Mouse (Mus musculus) forebrain, embryonic 12.5 days (tissue): ENCODE results near the gene Cemip2. TPM values are rescaled to one million over a fixed set of nuclear protein-coding genes. Genes with fewer than 3 reads are reported as not detected.

Experiments used
- ATAC-seq: fragments of 200-750 bp; cut with Nextera tagmentation; 2 replicates; pipeline ENCODE4 v1.8.0; 2017; ENCODE audit warnings: moderate TSS enrichment; ENCODE audit not compliant: low FRiP score
- H3K27ac ChIP-seq: fragments of 300-500 bp; sonication (generic); 2 replicates; pipeline ENCODE4 v1.5.1; 2016; ENCODE audit warnings: mild to moderate bottlenecking
- H3K27me3 ChIP-seq: fragments of 300-500 bp; sonication (generic); 2 replicates; pipeline ENCODE4 v1.6.1; 2016; ENCODE audit warnings: mild to moderate bottlenecking
- H3K36me3 ChIP-seq: fragments of 300-500 bp; sonication (generic); replicated peaks from 2 replicates; pipeline ENCODE4 v1.6.1; 2016; ENCODE audit warnings: mild to moderate bottlenecking
- H3K4me1 ChIP-seq: fragments of 300-500 bp; sonication (generic); 2 replicates; pipeline ENCODE4 v1.6.1; 2016
- H3K4me2 ChIP-seq: fragments of 300-500 bp; sonication (generic); 2 replicates; pipeline ENCODE4 v1.6.1; 2016; ENCODE audit warnings: mild to moderate bottlenecking, moderate library complexity
- H3K4me3 ChIP-seq: fragments of 300-500 bp; sonication (generic); replicated peaks from 2 replicates; pipeline ENCODE4 v1.5.1; 2016; ENCODE audit warnings: mild to moderate bottlenecking
- H3K9ac ChIP-seq: fragments of 300-500 bp; sonication (generic); 2 replicates; pipeline ENCODE4 v1.6.1; 2016; ENCODE audit warnings: mild to moderate bottlenecking
- H3K9me3 ChIP-seq: fragments of 300-500 bp; sonication (generic); 2 replicates; pipeline ENCODE4 v1.6.1; 2016
- WGBS: fragments of 180-500 bp; shearing (Covaris S2); methylation state at CpG from one replicate; pipeline ENCODE4 v1.1.7; 2016; 5-methylcytosine and 5-hydroxymethylcytosine counted together
- polyA plus RNA-seq: library from polyadenylated mRNA; unstranded; fragments of >200 nt; fragmentation: Nextera tagmentation; extraction: Ambion mirVana; gene quantifications from 2 replicates; pipeline ENCODE4 v1.2.1, GENCODE M21; 2016

Cemip2 gene
- polyA plus RNA-seq = 88.7 and 89.2 TPM in 2 replicates

DNA sequence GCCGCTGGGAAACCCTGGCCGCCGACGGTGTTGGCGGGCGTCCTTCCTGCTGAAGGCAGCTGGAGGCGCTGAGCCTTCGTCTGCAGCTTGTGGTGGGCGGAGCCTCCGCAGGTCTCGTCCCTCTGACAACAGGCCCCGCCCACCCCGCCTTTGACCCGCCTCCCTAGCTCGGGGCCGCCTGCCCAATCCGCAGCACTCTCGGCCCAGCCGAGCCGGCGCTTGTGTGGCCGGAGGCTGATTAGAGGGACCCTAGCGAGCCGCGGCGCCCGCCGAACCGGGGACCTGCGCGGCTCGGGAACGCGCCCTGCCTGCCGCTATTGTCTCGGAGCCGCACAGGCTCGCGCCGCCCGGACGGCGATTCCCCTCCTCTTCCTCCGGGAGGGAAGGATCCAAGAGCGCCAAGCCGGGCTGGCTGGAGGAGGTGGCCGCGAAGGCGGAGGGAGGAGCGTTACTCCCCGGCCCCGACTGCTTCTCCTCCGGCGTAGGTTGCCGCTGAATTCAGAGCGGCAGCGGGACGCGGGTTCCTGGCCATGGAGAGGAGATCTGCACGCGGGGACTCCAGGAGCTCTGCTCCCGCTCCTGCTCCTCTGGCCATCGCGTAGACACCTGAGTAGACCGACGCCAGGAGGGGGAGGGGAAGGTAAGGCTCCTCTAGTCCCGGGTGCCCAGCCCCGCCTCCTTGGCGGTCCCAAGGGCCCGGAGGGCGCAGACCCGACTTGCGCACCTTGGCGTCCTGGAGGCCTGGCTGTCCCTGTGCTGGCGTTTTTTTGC lies at the start of gene Cemip2:
Cemip2 (plus strand) TSS at position 196 of the 771 bp plus-strand sequence.
- peak; percentile 95 for ATAC-seq
- under 1% methylated on average over 68 of the region's 75 CpGs for WGBS

DNA sequence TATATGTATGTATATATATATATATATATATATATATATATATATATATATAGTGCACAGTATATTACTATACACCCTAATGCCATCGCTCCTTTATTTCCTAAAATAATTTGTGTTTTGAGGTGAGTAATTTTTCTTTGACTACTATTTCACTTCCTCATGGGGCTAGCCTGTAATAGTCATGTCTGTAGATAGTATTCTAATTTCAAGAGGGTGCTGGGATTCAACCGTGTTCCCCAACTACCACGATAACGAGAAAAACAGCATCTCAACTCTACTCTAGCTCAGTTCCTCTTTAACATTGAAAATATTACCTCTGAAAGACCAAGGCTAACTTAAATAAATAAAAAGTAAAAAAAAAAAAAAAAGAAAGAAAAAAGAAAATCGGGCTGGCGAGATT lies 49.8 kb upstream of the Cemip2 start:
- Histone ChIP-seq H3K9me3 (no peaks in the 10 kb centered on the region), H3K27ac (no peak overlapping the region), H3K36me3 (no peaks in the 10 kb centered on the region), H3K9ac (no peak overlapping the region), H3K4me2 (no peak overlapping the region), H3K27me3 (no peaks in the 10 kb centered on the region), H3K4me3 (no peak overlapping the region), H3K4me1 (peaks cover 10% of the 10 kb centered on the region)
- WGBS = 94% methylated on average over 6 of the region's 6 CpGs
- no peak for ATAC-seq

More for the DNA sequence above, at the start of gene Cemip2:
- Histone ChIP-seq H3K4me2 (peak within 1 kb of the TSS; percentile 83), H3K27ac (peak within 1 kb of the TSS; percentile 98), H3K27me3 (0 out of 2 replicates have a peak, but pooled peaks cover 3% of the 10 kb centered on the region), H3K9ac (peak within 1 kb of the TSS; percentile 89), H3K4me1 (peaks cover 52% of the 10 kb centered on the region), H3K36me3 (no peaks in the 10 kb centered on the region), H3K4me3 (peak within 1 kb of the TSS; percentile 87), H3K9me3 (no peaks in the 10 kb centered on the region)

DNA sequence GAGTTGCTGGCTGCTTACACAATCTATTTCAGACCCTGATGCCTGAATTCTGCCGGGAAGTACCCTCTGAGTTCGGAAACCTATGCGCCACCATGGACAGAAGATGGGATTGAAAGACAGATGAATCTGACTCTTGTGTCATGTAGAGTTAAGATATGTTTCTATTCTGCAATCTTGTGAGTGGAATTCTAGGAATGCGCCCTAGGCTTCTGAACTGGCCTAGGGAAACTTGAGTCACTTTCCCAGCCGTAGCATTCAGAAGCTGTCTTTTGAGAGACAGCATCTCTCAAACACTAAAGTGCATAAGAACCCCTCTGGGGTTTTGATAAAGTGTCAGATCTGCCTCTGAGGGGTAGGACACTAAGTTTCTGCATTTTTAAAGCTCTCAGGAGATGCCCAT lies 46.3 kb upstream of the Cemip2 start:
- Histone ChIP-seq H3K27ac (no peak overlapping the region), H3K4me3 (no peak overlapping the region), H3K4me1 (no peaks in the 10 kb centered on the region), H3K27me3 (no peaks in the 10 kb centered on the region), H3K9ac (no peak overlapping the region), H3K36me3 (no peaks in the 10 kb centered on the region), H3K9me3 (no peaks in the 10 kb centered on the region), H3K4me2 (no peak overlapping the region)
- ATAC-seq = no peak
- WGBS = 87% methylated on average over 5 of the region's 5 CpGs

DNA sequence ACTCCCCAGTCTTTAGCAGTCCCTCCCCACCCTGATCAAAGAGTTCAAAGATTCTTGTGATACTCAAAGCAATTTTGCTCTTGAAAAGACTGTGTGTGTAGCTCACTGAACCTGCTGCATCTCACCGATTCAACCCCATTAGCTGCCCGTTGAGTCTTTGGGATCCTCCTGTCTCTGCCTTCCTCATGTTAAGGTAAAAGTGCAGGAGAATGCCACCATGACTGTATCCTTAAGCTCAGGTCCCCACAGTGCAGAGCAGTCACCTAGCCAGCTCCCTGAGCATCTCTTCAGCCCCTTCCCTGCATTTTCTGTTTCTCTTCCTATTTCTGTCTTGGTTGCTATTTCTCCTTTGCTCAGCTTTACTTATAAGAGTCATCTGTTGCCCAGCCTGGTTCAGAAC lies 45.0 kb upstream of the Cemip2 start:
- no peak overlapping the region for H3K4me2 ChIP-seq
- no peak overlapping the region for H3K27ac ChIP-seq
- H3K4me3 ChIP-seq = no peak overlapping the region
- H3K4me1 ChIP-seq = 0 out of 2 replicates have a peak, but pooled peaks cover 5% of the 10 kb centered on the region
- no peaks in the 10 kb centered on the region for H3K9me3 ChIP-seq
- WGBS = 95% methylated on average over 2 of the region's 2 CpGs
- ATAC-seq = no peak
- H3K27me3 ChIP-seq = no peaks in the 10 kb centered on the region
- no peak overlapping the region for H3K9ac ChIP-seq
- no peaks in the 10 kb centered on the region for H3K36me3 ChIP-seq

DNA sequence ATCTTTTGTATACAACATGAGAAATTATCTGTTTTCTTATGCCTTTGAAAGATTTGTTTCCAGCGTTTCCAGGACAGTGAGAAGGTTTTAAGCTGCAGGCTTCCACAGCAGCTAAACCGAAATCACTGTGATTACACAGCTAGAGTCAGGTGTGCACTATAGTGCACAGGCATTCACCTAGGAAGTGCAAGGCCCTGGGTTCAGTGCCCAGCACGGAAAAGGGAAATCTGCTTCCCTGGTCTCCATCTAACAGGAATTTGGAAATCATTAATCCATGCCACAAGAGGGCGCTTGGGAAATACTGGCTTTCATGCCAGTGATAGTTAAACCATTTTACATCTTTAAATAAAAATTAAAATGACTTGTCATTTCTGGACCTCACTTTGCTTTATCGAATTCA lies 44.0 kb upstream of the Cemip2 start:
- WGBS = 38% methylated on average over 5 of the region's 5 CpGs
- no peak overlapping the region for H3K27ac ChIP-seq
- no peak overlapping the region for H3K4me3 ChIP-seq
- H3K36me3 ChIP-seq = no peaks in the 10 kb centered on the region
- no peaks in the 10 kb centered on the region for H3K9me3 ChIP-seq
- no peak overlapping the region for H3K4me2 ChIP-seq
- no peak overlapping the region for H3K9ac ChIP-seq
- peak; percentile 36; the same call in 1 of the 2 replicates for ATAC-seq
- 0 out of 2 replicates have a peak, but pooled peaks cover 7% of the 10 kb centered on the region for H3K4me1 ChIP-seq
- no peaks in the 10 kb centered on the region for H3K27me3 ChIP-seq

DNA sequence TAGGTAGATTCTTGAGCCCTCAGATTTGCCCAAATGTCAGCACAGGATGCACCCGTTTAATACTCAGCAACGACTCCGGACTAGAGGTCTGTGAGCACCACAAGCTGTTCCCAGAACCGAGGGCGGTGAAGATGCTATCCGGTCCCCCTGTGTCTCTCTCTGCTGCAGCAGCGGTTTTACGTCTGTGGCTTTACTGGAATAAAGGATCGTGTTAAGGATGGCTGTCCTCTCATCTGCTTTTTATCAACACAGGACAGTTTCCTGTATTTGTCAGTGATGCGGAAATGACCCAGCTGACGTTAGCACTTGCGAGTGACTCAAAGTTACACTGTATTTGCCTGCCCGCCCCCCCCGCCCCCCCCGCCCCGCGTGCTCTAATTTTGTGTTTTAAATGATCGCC lies 40.7 kb upstream of the Cemip2 start:
- Histone ChIP-seq H3K9me3 (no peaks in the 10 kb centered on the region), H3K4me1 (0 out of 2 replicates have a peak, but pooled peaks cover 7% of the 10 kb centered on the region), H3K9ac (no peak overlapping the region), H3K4me3 (no peak overlapping the region), H3K36me3 (no peaks in the 10 kb centered on the region), H3K27me3 (no peaks in the 10 kb centered on the region), H3K4me2 (no peak overlapping the region), H3K27ac (no peak overlapping the region)
- 77% methylated on average over 18 of the region's 18 CpGs for WGBS
- ATAC-seq = no peak

DNA sequence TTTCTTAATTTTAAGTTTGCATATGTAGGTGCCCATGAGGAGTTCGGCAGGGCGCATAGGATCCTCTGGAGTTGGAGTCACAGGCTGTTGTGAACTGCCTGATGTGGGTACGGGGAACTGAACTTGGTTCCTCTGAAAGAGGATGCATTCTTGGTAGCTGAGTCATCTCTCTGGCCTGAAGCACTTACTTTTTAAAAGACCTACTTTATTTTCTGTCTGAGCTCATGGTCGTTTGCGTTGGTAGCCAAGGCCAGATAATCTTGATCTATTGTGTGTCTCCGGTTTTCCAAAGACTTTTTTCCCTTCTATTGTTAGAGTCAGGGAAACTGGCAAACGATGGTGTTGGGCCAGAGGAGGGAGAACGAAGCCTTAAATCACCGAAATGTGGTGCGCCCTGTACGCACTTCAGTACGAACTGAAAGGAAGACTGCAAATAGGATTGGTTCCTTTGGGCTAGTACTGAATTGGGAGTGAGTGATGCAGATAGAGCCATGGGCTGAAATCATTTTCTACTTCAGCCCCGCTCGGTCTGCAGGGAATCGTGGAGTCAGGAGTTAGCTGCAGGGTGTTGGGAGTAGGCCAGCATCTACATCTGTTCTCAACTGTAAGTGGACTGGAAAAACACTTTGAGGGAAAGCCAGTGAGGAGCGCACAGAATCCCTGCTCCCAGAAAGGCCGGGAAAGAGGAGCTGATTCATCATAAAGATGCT lies 40.1 kb upstream of the Cemip2 start:
- Histone ChIP-seq H3K9ac (no peak overlapping the region), H3K4me1 (0 out of 2 replicates have a peak, but pooled peaks cover 7% of the 10 kb centered on the region), H3K9me3 (no peaks in the 10 kb centered on the region), H3K36me3 (no peaks in the 10 kb centered on the region), H3K27ac (no peak overlapping the region), H3K27me3 (no peaks in the 10 kb centered on the region), H3K4me3 (no peak overlapping the region), H3K4me2 (no peak overlapping the region)
- ATAC-seq = no peak; the same call in 1 of the 2 replicates
- 55% methylated on average over 17 of the region's 17 CpGs for WGBS

DNA sequence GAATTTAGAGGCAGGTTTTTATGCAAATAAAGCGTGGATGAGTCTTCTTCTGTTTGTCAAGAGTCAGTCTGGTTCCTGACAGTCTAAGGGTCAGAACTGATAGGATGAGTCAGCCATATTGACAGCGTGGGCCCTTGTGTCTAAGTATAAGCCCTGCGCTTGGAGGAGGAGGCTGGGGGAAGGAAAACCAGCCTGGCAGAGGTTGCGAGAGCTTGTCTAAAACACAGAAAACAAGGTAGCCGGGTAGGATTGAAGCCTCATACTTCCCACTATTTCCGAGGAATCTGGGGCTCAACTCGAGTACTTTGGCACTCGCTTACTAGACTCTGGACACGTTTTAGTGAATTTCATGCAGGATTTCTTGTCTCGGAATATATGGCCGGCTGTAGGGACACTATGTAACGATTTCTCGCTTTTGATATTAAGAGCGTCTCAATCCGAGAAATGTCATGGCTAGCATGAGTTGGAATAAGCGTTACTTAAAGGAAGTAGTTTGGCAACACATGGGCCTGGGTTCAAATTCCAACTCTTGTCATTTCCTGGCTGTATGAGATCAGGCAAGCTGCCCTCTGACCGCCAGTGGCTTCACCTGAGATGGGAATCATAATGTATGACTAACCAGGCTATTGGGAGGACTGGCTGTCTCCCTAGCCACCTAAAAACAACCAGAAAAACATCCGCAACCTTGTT lies 39.4 kb upstream of the Cemip2 start:
- Histone ChIP-seq H3K9ac (no peak overlapping the region), H3K4me2 (no peak overlapping the region), H3K4me1 (0 out of 2 replicates have a peak, but pooled peaks cover 7% of the 10 kb centered on the region), H3K27ac (no peak overlapping the region), H3K9me3 (no peaks in the 10 kb centered on the region), H3K4me3 (no peak overlapping the region), H3K36me3 (no peaks in the 10 kb centered on the region), H3K27me3 (no peaks in the 10 kb centered on the region)
- WGBS = 91% methylated on average over 18 of the region's 18 CpGs
- ATAC-seq = no peak

DNA sequence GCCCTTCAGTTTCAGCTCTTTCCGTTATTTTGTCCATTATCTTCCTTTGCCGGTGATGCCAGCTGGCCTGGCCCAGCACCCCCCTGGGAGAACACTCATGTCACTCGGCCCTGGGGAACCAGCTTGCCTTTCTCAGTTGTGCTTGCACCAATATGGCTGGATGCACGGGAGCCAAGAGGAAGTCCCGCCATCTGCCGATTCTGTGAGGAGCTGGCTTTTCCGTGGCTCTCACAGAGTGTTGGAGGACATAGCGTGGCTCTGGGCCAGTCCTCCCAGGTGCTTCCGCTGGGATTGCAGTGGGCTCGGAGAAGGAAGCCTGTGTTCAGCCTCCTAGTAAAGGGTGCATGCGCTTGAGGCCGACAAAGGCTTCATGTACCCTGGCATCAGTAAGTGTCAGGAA lies 36.0 kb upstream of the Cemip2 start:
- H3K4me2 ChIP-seq = no peak overlapping the region
- no peak for ATAC-seq
- no peak overlapping the region for H3K27ac ChIP-seq

DNA sequence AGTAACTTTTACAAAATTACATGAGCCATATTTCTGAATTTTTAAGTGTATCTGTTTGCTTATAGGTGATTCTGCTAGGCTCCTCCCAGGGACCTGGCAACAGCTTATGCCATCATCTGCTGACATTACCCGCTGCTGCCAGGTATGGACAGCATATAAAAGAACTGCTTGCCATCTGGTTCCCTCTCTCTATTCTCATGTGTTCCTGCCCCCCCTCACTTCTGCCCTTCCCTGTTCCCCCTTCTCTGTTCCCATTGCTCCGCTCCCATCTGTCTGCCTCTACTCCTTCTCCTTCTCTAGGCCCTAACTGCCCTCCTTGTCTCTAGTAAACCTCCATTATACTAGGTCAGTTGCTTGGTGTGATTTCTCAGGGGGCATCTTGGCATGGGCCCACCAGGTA lies 32.6 kb upstream of the Cemip2 start:
- Histone ChIP-seq H3K4me2 (no peak overlapping the region), H3K9me3 (no peaks in the 10 kb centered on the region), H3K9ac (no peak overlapping the region), H3K36me3 (no peaks in the 10 kb centered on the region), H3K4me3 (no peak overlapping the region), H3K4me1 (no peaks in the 10 kb centered on the region), H3K27me3 (0 out of 2 replicates have a peak, but pooled peaks cover 4% of the 10 kb centered on the region), H3K27ac (no peak overlapping the region)
- ATAC-seq = no peak
- WGBS = 94% methylated on average over 2 of the region's 2 CpGs

More for the DNA sequence above, 36.0 kb upstream of the Cemip2 start:
- H3K36me3 ChIP-seq = no peaks in the 10 kb centered on the region
- H3K9me3 ChIP-seq = no peaks in the 10 kb centered on the region
- 0 out of 2 replicates have a peak, but pooled peaks cover 7% of the 10 kb centered on the region for H3K4me1 ChIP-seq
- no peak overlapping the region for H3K4me3 ChIP-seq
- no peaks in the 10 kb centered on the region for H3K27me3 ChIP-seq
- WGBS = 83% methylated on average over 12 of the region's 12 CpGs
- H3K9ac ChIP-seq = no peak overlapping the region

DNA sequence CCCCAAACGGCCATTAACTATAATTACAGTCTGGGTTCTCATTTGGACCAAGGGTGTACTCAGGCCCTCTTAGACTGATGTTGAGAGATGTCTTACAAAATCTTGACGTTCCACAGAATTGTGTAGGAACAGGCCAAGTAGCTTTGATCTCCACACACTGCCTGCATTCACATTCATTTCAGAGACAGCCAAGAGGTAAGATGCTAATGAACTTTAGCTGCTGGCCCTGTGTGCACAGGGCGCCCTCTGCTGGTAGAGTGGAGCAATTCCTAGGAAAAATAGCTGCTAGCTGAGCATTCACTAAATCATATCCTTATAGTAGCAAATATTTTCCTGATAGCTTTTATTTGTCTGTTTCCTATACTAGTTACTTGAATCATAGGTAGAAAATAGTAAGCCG lies 30.8 kb upstream of the Cemip2 start:
- no peak overlapping the region for H3K4me3 ChIP-seq
- no peak overlapping the region for H3K4me2 ChIP-seq
- WGBS = 22% methylated on average over 4 of the region's 4 CpGs
- 0 out of 2 replicates have a peak, but pooled peaks cover 4% of the 10 kb centered on the region for H3K27me3 ChIP-seq
- no peaks in the 10 kb centered on the region for H3K36me3 ChIP-seq
- no peaks in the 10 kb centered on the region for H3K9me3 ChIP-seq
- 0 out of 2 replicates have a peak, but pooled peaks have one; percentile 53 for ATAC-seq
- H3K4me1 ChIP-seq = no peaks in the 10 kb centered on the region
- no peak overlapping the region for H3K27ac ChIP-seq
- no peak overlapping the region for H3K9ac ChIP-seq

DNA sequence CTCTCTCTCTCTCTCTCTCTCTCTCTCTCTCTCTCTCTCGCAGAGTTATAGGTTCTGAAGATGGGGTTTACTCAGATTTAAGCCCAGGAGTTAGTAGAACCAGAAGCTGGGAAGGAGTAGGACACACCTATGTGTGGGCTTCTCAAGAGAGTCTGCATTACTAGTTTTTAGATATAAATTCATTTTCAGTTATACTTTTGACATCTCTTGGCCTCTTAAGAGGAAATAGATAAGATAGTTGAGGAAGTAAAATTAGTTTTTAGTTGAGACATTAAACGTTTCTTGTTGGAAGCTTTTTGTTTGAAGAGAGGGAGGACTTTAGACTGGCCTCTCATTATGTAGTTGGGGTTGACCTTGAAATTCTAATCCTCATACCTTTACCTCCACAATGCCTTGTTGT lies 28.0 kb upstream of the Cemip2 start:
- WGBS = 86% methylated on average over 2 of the region's 2 CpGs
- Histone ChIP-seq H3K4me3 (no peak overlapping the region), H3K27me3 (0 out of 2 replicates have a peak, but pooled peaks cover 4% of the 10 kb centered on the region), H3K4me2 (no peak overlapping the region), H3K36me3 (no peaks in the 10 kb centered on the region), H3K9ac (no peak overlapping the region), H3K4me1 (no peaks in the 10 kb centered on the region), H3K27ac (no peak overlapping the region), H3K9me3 (no peaks in the 10 kb centered on the region)
- ATAC-seq = no peak
